Comparison of ENCODE assay signal across 8 mouse cellular contexts in genomic region chr6:100563552-100564341, GRCm38 (mm10).
A peak's percentile ranks its signal among the peaks of the same experiment; 100 is the strongest.
DNase-seq lines count a peak whose midpoint lies in the region; ATAC-seq and TF ChIP-seq lines count a peak whose summit lies in the region.

No protein-coding gene starts in this region.

- peak overlapping the region; percentile 63 for H3K9ac ChIP-seq in forebrain, embryonic 11.5 days (ENCODE audit: low read length)
- peak overlapping the region; percentile 68 for H3K9ac ChIP-seq in heart, embryonic 16.5 days (ENCODE audit: low read length)
- peak overlapping the region; percentile 76 for H3K9ac ChIP-seq in midbrain, embryonic 16.5 days (ENCODE audit: low read depth, low read length)
- peak overlapping the region; percentile 73 for H3K9ac ChIP-seq in stomach, embryonic 16.5 days (ENCODE audit: low read length)

- ATAC-seq in forebrain, embryonic 11.5 days (replicated peaks; ENCODE audit: low FRiP score) = peak; percentile 89
- peak; percentile 89 for ATAC-seq in heart, embryonic 16.5 days (replicated peaks; ENCODE audit: extremely low read depth, insufficient read depth, low FRiP score)
- peak; percentile 95 for ATAC-seq in midbrain, embryonic 16.5 days
- ATAC-seq in stomach, embryonic 16.5 days (ENCODE audit: insufficient read depth, low FRiP score) = peak; percentile 86; the same call in 1 of the 2 replicates

- DNase-seq in B cell, adult 2 months = peak; percentile 18 to 24
- peak; percentile 97 for DNase-seq in brain, embryonic 14.5 days (ENCODE audit: low read depth)
- DNase-seq in forebrain, embryonic 11.5 days (ENCODE audit: low spot score) = peak; percentile 90
- peak; percentile 81 for DNase-seq in kidney, postnatal 10 days
- peak; percentile 64 for DNase-seq in liver

- H3K9me3 ChIP-seq in forebrain, embryonic 11.5 days (ENCODE audit: control insufficient read depth, low read length) = no peaks in the 10 kb centered on the region
- H3K9me3 ChIP-seq in heart, embryonic 16.5 days (replicated peaks; ENCODE audit: control insufficient read depth, low read length) = no peaks in the 10 kb centered on the region
- H3K9me3 ChIP-seq in midbrain, embryonic 16.5 days (replicated peaks; ENCODE audit: control insufficient read depth, low read length, poor library complexity, severe bottlenecking) = no peaks in the 10 kb centered on the region
- no peaks in the 10 kb centered on the region for H3K9me3 ChIP-seq in stomach, embryonic 16.5 days (replicated peaks; ENCODE audit: control insufficient read depth, low read length)

- no peaks in the 10 kb centered on the region; the same call in 1 of the 2 replicates for H3K4me1 ChIP-seq in forebrain, embryonic 11.5 days (replicated peaks; ENCODE audit: control insufficient read depth, insufficient read depth, low read length)
- peaks cover 9% of the 10 kb centered on the region; the same call in 1 of the 2 replicates for H3K4me1 ChIP-seq in heart, embryonic 16.5 days (ENCODE audit: control insufficient read depth, insufficient read depth, low read length)
- H3K4me1 ChIP-seq in midbrain, embryonic 16.5 days (ENCODE audit: control insufficient read depth, insufficient read depth, low read length) = peaks cover 18% of the 10 kb centered on the region
- peaks cover 8% of the 10 kb centered on the region; the same call in 1 of the 2 replicates for H3K4me1 ChIP-seq in stomach, embryonic 16.5 days (ENCODE audit: control insufficient read depth, insufficient read depth, low read length)

- WGBS in forebrain, embryonic 11.5 days = 8% methylated on average over 38 of the region's 38 CpGs
- WGBS in heart, embryonic 16.5 days = 8% methylated on average over 38 of the region's 38 CpGs
- 6% methylated on average over 36 of the region's 38 CpGs for WGBS in midbrain, embryonic 16.5 days
- 7% methylated on average over 38 of the region's 38 CpGs for WGBS in stomach, embryonic 16.5 days

- peak overlapping the region; percentile 97 for H3K4me2 ChIP-seq in forebrain, embryonic 11.5 days (ENCODE audit: low read depth, low read length, severe bottlenecking)
- peak overlapping the region; percentile 99 for H3K4me2 ChIP-seq in heart, embryonic 16.5 days (ENCODE audit: low read depth, low read length)
- peak overlapping the region; percentile 98 for H3K4me2 ChIP-seq in midbrain, embryonic 16.5 days (ENCODE audit: low read length)
- peak overlapping the region; percentile 99 for H3K4me2 ChIP-seq in stomach, embryonic 16.5 days (ENCODE audit: low read depth, low read length)

- H3K4me3 ChIP-seq in forebrain, embryonic 11.5 days (ENCODE audit: low read depth, low read length) = peak overlapping the region; percentile 41
- H3K4me3 ChIP-seq in heart, embryonic 16.5 days (ENCODE audit: low read length) = peak overlapping the region; percentile 55
- peak overlapping the region; percentile 46 for H3K4me3 ChIP-seq in midbrain, embryonic 16.5 days (ENCODE audit: low read depth, low read length)
- peak overlapping the region; percentile 52 for H3K4me3 ChIP-seq in stomach, embryonic 16.5 days (replicated peaks; ENCODE audit: low read length)

- H3K36me3 ChIP-seq in forebrain, embryonic 11.5 days (ENCODE audit: control insufficient read depth, insufficient read depth, low read length) = no peaks in the 10 kb centered on the region
- H3K36me3 ChIP-seq in heart, embryonic 16.5 days (ENCODE audit: control insufficient read depth, insufficient read depth) = no peaks in the 10 kb centered on the region
- H3K36me3 ChIP-seq in midbrain, embryonic 16.5 days (ENCODE audit: control insufficient read depth, insufficient read depth, low read length) = no peaks in the 10 kb centered on the region
- no peaks in the 10 kb centered on the region for H3K36me3 ChIP-seq in stomach, embryonic 16.5 days (ENCODE audit: control insufficient read depth, insufficient read depth, low read length)

- no peak for TF ChIP-seq POLR2A in brain, embryonic 14.5 days (IDR thresholded peaks at IDR 0.05; ENCODE audit: borderline replicate concordance, extremely low read depth, insufficient read depth, insufficient read length, poor library complexity, severe bottlenecking)

- peak overlapping the region; percentile 42; the same call in 1 of the 2 replicates for H3K27ac ChIP-seq in forebrain, embryonic 11.5 days (ENCODE audit: low read depth, low read length)
- H3K27ac ChIP-seq in heart, embryonic 16.5 days (ENCODE audit: low read length) = no peak overlapping the region
- peak overlapping the region; percentile 82 for H3K27ac ChIP-seq in midbrain, embryonic 16.5 days (ENCODE audit: low read length)
- no peak overlapping the region for H3K27ac ChIP-seq in stomach, embryonic 16.5 days (ENCODE audit: low read length)

- 0 out of 2 replicates have a peak, but pooled peaks cover 2% of the 10 kb centered on the region for H3K27me3 ChIP-seq in forebrain, embryonic 11.5 days (ENCODE audit: control insufficient read depth, insufficient read depth, low read length)
- H3K27me3 ChIP-seq in heart, embryonic 16.5 days (ENCODE audit: control insufficient read depth, insufficient read depth, low read length) = peaks cover 33% of the 10 kb centered on the region
- no peaks in the 10 kb centered on the region; the same call in 1 of the 2 replicates for H3K27me3 ChIP-seq in midbrain, embryonic 16.5 days (ENCODE audit: control insufficient read depth, insufficient read depth, low read depth, low read length)
- peaks cover 15% of the 10 kb centered on the region for H3K27me3 ChIP-seq in stomach, embryonic 16.5 days (ENCODE audit: control insufficient read depth, insufficient read depth, low read length)

- TF ChIP-seq CTCF in brain, embryonic 14.5 days (IDR thresholded peaks at IDR 0.05; ENCODE audit: borderline replicate concordance, extremely low read depth, insufficient read depth, insufficient read length) = peak; percentile 72

Comparison
In these comparisons a context has a peak if more than half of its experiments do, and no peak if none do; other contexts are left out.
1. DNase-seq: peak in every context shown above with its lines; median percentile 97 in brain, embryonic 14.5 days; 90 in forebrain, embryonic 11.5 days; 81 in kidney, postnatal 10 days; 64 in liver; 21 in B cell, adult 2 months.
2. H3K27ac ChIP-seq: peak in forebrain, embryonic 11.5 days (single experiment) and midbrain, embryonic 16.5 days (single experiment); none in heart, embryonic 16.5 days (single experiment) and stomach, embryonic 16.5 days (single experiment).
3. Peak in every context shown above with its lines, with median percentiles within 50 percentile points of each other: ATAC-seq, H3K4me2 ChIP-seq, H3K4me3 ChIP-seq and H3K9ac ChIP-seq.